Mouse (Mus musculus): ENCODE results near the gene Kptn. TPM values are rescaled to one million over a fixed set of nuclear protein-coding genes. Genes with fewer than 3 reads are reported as not detected.

Kptn gene
- polyA plus RNA-seq (2014; fragmentation: Illumina TruSeq; extraction: RNeasy Lipid Tissue Mini Kit (QIAGEN cat#74804); ENCODE audit: low read depth, low replicate concordance) = 9.7 TPM

DNA sequence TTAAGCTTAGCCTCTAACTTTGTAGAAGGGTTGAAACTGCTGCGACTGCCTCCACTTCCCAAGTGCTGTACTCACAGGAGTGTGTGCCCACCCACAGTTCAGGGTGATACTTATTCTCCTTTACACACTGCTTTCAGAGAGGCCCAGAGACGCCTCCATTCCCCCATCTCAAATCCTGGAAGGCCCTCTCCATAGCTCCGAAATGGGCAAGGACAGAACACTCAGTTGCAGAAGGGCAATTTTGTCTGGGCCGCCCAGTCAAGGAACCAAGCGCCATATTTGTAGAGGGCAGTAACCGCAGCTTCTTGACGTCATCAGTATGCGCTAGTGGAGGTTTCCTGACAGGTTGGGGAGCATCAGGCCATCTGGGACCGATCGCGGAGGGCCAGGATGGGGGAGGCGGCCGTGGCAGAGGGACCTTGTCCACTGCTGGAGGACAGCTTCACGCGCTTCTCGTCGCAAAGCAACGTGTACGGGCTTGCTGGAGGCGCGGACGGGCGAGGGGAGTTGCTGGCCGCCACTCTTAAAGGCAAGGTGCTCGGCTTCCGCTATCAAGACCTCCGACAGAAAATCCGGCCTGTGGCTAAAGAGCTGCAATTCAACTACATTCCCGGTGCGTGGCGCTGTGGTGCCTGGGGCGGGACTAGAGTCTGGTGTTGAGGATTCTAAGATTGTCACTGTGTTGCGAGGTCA, at the start of gene Kptn:
Kptn (plus strand) TSS at position 327 of the 693 bp plus-strand sequence.

DNA sequence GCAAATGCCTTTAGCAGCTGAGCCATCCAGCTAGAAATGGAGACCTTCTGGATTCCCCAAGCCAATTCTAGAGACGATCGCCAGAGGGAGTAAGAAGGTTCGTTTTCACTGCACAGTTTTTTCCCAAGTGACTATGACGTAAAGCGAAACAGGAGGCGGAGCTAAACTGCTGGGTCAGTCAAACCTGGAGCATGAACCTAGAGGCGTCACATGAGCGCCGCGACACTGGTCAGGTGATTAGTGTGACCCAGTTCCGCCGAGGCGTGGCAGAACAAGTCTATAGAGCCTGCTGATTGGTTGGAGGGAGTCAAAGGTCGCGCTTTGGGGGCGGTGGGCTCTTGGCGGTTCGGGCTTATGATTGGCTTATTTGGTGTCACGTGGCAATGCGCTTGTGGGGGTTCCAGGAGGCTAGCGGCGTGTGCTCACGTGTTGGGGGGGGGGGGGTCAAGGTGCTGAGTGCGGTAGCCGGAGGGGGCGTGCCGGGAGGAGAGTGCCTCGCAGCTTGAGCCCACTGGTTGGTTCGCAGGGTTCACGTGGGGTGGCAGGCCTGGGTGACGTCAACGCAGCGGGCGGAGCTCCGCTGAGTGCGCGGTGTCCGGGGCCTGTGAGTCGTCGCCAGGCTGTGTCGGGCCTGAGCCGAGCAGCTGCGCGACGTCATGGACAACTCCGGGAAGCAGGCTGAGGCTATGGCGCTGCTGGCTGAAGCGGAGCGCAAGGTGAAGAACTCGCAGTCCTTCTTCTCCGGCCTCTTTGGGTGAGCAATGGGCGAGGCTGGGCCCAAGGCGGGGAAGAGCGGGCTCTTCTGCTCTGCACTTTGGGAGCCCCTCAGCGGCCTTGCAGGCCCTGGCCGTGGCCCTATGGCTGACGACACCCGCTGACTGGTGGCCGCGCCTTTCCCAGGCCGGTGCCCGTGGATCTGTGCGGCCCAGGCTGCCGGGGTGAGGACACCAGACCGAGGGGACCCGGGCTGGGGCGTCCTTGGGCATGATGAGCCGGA, 21.4 kb upstream of the Kptn start, which contains the start of gene Napa:
Napa (plus strand) TSS at position 438 of the 997 bp plus-strand sequence.

DNA sequence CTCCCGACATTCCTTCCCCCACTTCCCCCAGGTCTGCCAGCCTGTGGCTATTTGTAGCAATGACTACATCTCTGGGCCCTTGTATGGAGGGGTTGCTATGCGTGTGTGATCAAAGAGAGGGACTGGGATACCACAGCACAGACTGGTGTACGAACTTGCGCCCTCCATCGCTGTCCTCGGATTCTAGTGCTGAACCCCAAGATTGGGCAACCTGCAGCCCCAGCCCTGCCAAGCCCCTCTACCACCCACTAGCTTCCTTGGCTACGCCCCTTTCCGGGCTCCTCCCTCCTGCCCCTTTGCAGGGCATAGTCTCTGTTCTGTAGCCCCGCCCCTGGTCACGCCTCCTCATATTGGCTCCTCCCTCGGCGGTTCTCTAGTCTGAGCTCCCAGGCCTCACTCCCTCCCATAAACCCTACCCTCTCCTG, 9.7 kb downstream of the Kptn start, which contains the start of gene Slc8a2:
Slc8a2 (plus strand) TSS at position 406 of the 425 bp plus-strand sequence.

DNA sequence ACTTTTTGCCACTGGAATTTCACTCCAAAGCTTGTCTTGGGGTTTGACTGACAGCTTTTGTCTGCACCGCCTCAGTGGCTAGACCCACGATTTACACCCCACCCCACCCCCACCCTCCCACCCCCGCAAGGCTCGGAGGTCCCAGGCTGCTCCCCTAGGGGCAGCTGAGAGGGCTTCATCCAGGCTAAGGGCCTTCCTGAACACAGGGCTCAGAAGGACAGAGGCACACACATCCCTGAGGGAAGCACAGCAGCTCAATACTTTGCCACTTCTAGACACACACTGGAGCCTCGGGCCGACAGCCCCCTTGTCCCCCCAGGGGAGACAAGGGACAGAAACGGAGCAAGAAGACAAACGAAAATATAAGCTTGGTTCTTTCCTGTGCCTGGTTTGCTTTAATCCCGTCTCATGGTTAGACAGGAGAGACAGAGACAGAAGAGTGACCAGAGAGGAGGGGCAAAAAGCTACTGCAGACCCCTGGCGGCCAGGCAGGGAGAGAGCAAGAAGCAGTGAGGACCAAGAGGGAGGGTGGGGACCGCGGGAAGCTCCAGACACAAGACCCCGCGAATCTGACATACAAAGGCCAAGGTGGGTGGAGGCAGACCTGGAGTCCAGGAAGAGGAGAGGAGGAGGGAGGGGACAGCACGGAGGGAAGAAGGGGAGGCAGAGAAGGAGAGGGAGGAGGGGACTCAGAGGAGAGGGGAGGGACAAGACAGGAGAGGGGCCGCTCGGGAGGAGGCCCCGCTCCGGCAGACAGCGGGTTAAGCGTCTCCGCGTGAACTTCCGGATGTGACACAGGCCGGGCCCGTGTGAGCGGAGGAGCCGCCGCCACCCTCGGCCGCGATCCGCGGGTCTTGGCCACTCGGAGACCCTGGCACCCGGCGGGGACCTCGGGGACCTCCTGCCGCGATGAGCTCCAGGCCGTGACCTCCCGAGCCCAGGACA, 55.2 kb downstream of the Kptn start, which contains the start of gene Meis3:
Meis3 (plus strand) TSS at position 494 of the 945 bp plus-strand sequence.

Other genes starting within 250 kb of the Kptn start
- gene Crx, start 239.9 kb upstream of the Kptn start, polyA plus RNA-seq (2014; fragmentation: Illumina TruSeq; extraction: RNeasy Lipid Tissue Mini Kit (QIAGEN cat#74804); ENCODE audit: low read depth, low replicate concordance) = not detected
- gene Crxos, start 237.3 kb upstream of the Kptn start, polyA plus RNA-seq (2014; fragmentation: Illumina TruSeq; extraction: RNeasy Lipid Tissue Mini Kit (QIAGEN cat#74804); ENCODE audit: low read depth, low replicate concordance) = not detected
- gene Selenow, start 197.5 kb upstream of the Kptn start, polyA plus RNA-seq (2014; fragmentation: Illumina TruSeq; extraction: RNeasy Lipid Tissue Mini Kit (QIAGEN cat#74804); ENCODE audit: low read depth, low replicate concordance) = 3.3 TPM
- gene Nop53, start 173.8 kb upstream of the Kptn start, polyA plus RNA-seq (2014; fragmentation: Illumina TruSeq; extraction: RNeasy Lipid Tissue Mini Kit (QIAGEN cat#74804); ENCODE audit: low read depth, low replicate concordance) = 11.6 TPM
- 14.9 TPM for gene Ehd2, start 152.3 kb upstream of the Kptn start, polyA plus RNA-seq (2014; fragmentation: Illumina TruSeq; extraction: RNeasy Lipid Tissue Mini Kit (QIAGEN cat#74804); ENCODE audit: low read depth, low replicate concordance)
- gene Bicra, start 72.0 kb upstream of the Kptn start, polyA plus RNA-seq (2014; fragmentation: Illumina TruSeq; extraction: RNeasy Lipid Tissue Mini Kit (QIAGEN cat#74804); ENCODE audit: low read depth, low replicate concordance) = 0.76 TPM
- gene Zfp541, start 58.1 kb upstream of the Kptn start, polyA plus RNA-seq (2014; fragmentation: Illumina TruSeq; extraction: RNeasy Lipid Tissue Mini Kit (QIAGEN cat#74804); ENCODE audit: low read depth, low replicate concordance) = not detected
- 16.1 TPM for gene Napa, start 21.4 kb upstream of the Kptn start, polyA plus RNA-seq (2014; fragmentation: Illumina TruSeq; extraction: RNeasy Lipid Tissue Mini Kit (QIAGEN cat#74804); ENCODE audit: low read depth, low replicate concordance)
- 0.13 TPM for gene Slc8a2, start 9.9 kb downstream of the Kptn start, polyA plus RNA-seq (2014; fragmentation: Illumina TruSeq; extraction: RNeasy Lipid Tissue Mini Kit (QIAGEN cat#74804); ENCODE audit: low read depth, low replicate concordance)
- gene Meis3, start 55.2 kb downstream of the Kptn start, polyA plus RNA-seq (2014; fragmentation: Illumina TruSeq; extraction: RNeasy Lipid Tissue Mini Kit (QIAGEN cat#74804); ENCODE audit: low read depth, low replicate concordance) = 0.85 TPM
- gene Dhx34, start 102.1 kb downstream of the Kptn start, polyA plus RNA-seq (2014; fragmentation: Illumina TruSeq; extraction: RNeasy Lipid Tissue Mini Kit (QIAGEN cat#74804); ENCODE audit: low read depth, low replicate concordance) = 0.35 TPM
- gene C5ar2, start 124.3 kb downstream of the Kptn start, polyA plus RNA-seq (2014; fragmentation: Illumina TruSeq; extraction: RNeasy Lipid Tissue Mini Kit (QIAGEN cat#74804); ENCODE audit: low read depth, low replicate concordance) = 0.32 TPM
- 2.3 TPM for gene C5ar1, start 139.6 kb downstream of the Kptn start, polyA plus RNA-seq (2014; fragmentation: Illumina TruSeq; extraction: RNeasy Lipid Tissue Mini Kit (QIAGEN cat#74804); ENCODE audit: low read depth, low replicate concordance)
- gene Inafm1, start 153.7 kb downstream of the Kptn start, polyA plus RNA-seq (2014; fragmentation: Illumina TruSeq; extraction: RNeasy Lipid Tissue Mini Kit (QIAGEN cat#74804); ENCODE audit: low read depth, low replicate concordance) = 7.4 TPM
- gene Ccdc9, start 166.9 kb downstream of the Kptn start, polyA plus RNA-seq (2014; fragmentation: Illumina TruSeq; extraction: RNeasy Lipid Tissue Mini Kit (QIAGEN cat#74804); ENCODE audit: low read depth, low replicate concordance) = 44.9 TPM
- gene Bbc3, start 188.5 kb downstream of the Kptn start, polyA plus RNA-seq (2014; fragmentation: Illumina TruSeq; extraction: RNeasy Lipid Tissue Mini Kit (QIAGEN cat#74804); ENCODE audit: low read depth, low replicate concordance) = not detected